8 mouse cellular contexts compared by ENCODE assay signal in genomic region chr13:3865648-3866354, GRCm38 (mm10). TPM values are rescaled to one million over a fixed set of nuclear protein-coding genes. Genes with fewer than 3 reads are reported as not detected.
DNase-seq lines count a peak whose midpoint lies in the region; ATAC-seq lines count a peak whose summit lies in the region.

No protein-coding gene starts in this region.

- H3K4me3 ChIP-seq in liver, embryonic 15.5 days (replicated peaks), result peak overlapping the region; percentile 32
- no peak overlapping the region for H3K4me3 ChIP-seq in midbrain, embryonic 13.5 days (replicated peaks)

- no peaks in the 10 kb centered on the region for H3K9me3 ChIP-seq in liver, embryonic 15.5 days (replicated peaks)
- no peaks in the 10 kb centered on the region for H3K9me3 ChIP-seq in midbrain, embryonic 13.5 days

- ATAC-seq in liver, embryonic 15.5 days (ENCODE audit: insufficient read depth), result no peak
- ATAC-seq in midbrain, embryonic 13.5 days, result no peak

- H3K27ac ChIP-seq in liver, embryonic 15.5 days (replicated peaks), result peak overlapping the region; percentile 97
- no peak overlapping the region for H3K27ac ChIP-seq in midbrain, embryonic 13.5 days

- H3K9ac ChIP-seq in liver, embryonic 15.5 days, result peak overlapping the region; percentile 37
- H3K9ac ChIP-seq in midbrain, embryonic 13.5 days (replicated peaks), result no peak overlapping the region

- peak; percentile 50 for DNase-seq in 416B (ENCODE audit: low read depth)
- DNase-seq in brain, adult 2 months (ENCODE audit: low read depth, low spot score), result peak; percentile 20
- peak; percentile 42 for DNase-seq in heart, postnatal 4 days
- no peak for DNase-seq in natural killer cell, adult 2 months (ENCODE audit: low spot score in 2 of 2)
- DNase-seq in cerebellum, adult 9-11 months, result no peak
- no peak for DNase-seq in gastrocnemius, postnatal 4 days (ENCODE audit: low spot score in 2 of 2)

- H3K27me3 ChIP-seq in liver, embryonic 15.5 days, result no peaks in the 10 kb centered on the region
- H3K27me3 ChIP-seq in midbrain, embryonic 13.5 days, result no peaks in the 10 kb centered on the region

- peaks cover 99% of the 10 kb centered on the region for H3K4me1 ChIP-seq in liver, embryonic 15.5 days (replicated peaks)
- H3K4me1 ChIP-seq in midbrain, embryonic 13.5 days (replicated peaks), result no peaks in the 10 kb centered on the region

- peak overlapping the region; percentile 58 for H3K4me2 ChIP-seq in liver, embryonic 15.5 days
- H3K4me2 ChIP-seq in midbrain, embryonic 13.5 days (replicated peaks), result no peak overlapping the region

- H3K36me3 ChIP-seq in liver, embryonic 15.5 days (replicated peaks), result no peaks in the 10 kb centered on the region
- H3K36me3 ChIP-seq in midbrain, embryonic 13.5 days, result no peaks in the 10 kb centered on the region

- WGBS in liver, embryonic 15.5 days (ENCODE audit: insufficient replicate concordance), result 61% methylated on average over 14 of the region's 14 CpGs
- WGBS in midbrain, embryonic 13.5 days, result 84% methylated on average over 14 of the region's 14 CpGs

RNA-seq across cellular contexts. Expression of gene Calm5, which starts 11.8 kb away (rescaled TPM):
- not detected for total RNA-seq in heart, postnatal 4 days (2021)
- not detected in 2 replicates for polyA plus RNA-seq in liver, embryonic 15.5 days (2015; fragmentation: Nextera tagmentation; extraction: Ambion mirVana)
- not detected in 2 replicates for polyA plus RNA-seq in midbrain, embryonic 13.5 days (2015; fragmentation: Nextera tagmentation; extraction: Ambion mirVana)
- not detected for total RNA-seq in gastrocnemius, postnatal 4 days (2021)

RNA-seq across cellular contexts. Expression of gene Calm4, which starts 28.2 kb away (rescaled TPM):
- total RNA-seq in heart, postnatal 4 days (2021), result not detected
- polyA plus RNA-seq in liver, embryonic 15.5 days (2015; fragmentation: Nextera tagmentation; extraction: Ambion mirVana), result 0.43 TPM in 1 of 2 replicates, not detected in the other
- polyA plus RNA-seq in midbrain, embryonic 13.5 days (2015; fragmentation: Nextera tagmentation; extraction: Ambion mirVana), result not detected in 2 replicates
- 1 to 10 TPM in 1 of 2 experiments, under 1 TPM in 1; 0.61 to 1.6 TPM for total RNA-seq in gastrocnemius, postnatal 4 days (2021)

RNA-seq across cellular contexts. Expression of gene Net1, which starts 52.2 kb away (rescaled TPM):
- 10 to 100 TPM; 41.3 to 41.4 TPM for total RNA-seq in heart, postnatal 4 days (2021)
- polyA plus RNA-seq in liver, embryonic 15.5 days (2015; fragmentation: Nextera tagmentation; extraction: Ambion mirVana), result 51.4 and 58.3 TPM in 2 replicates
- 14.5 and 14.6 TPM in 2 replicates for polyA plus RNA-seq in midbrain, embryonic 13.5 days (2015; fragmentation: Nextera tagmentation; extraction: Ambion mirVana)
- 10 to 100 TPM; 86.1 to 97.2 TPM for total RNA-seq in gastrocnemius, postnatal 4 days (2021)

RNA-seq across cellular contexts. Expression of gene Tubal3, which starts 52.3 kb away (rescaled TPM):
- not detected for total RNA-seq in heart, postnatal 4 days (2021)
- 0.06 TPM in 1 of 2 replicates, not detected in the other for polyA plus RNA-seq in liver, embryonic 15.5 days (2015; fragmentation: Nextera tagmentation; extraction: Ambion mirVana)
- not detected in 2 replicates for polyA plus RNA-seq in midbrain, embryonic 13.5 days (2015; fragmentation: Nextera tagmentation; extraction: Ambion mirVana)
- not detected for total RNA-seq in gastrocnemius, postnatal 4 days (2021)

Comparison
In these comparisons a context has a peak if more than half of its experiments do, and no peak if none do; other contexts are left out.
1. DNase-seq: peak in 416B (single experiment), brain, adult 2 months (single experiment) and heart, postnatal 4 days (single experiment); none in natural killer cell, adult 2 months (0 of 2), cerebellum, adult 9-11 months (single experiment) and gastrocnemius, postnatal 4 days (0 of 2).